Mouse (Mus musculus): ENCODE data around the gene Evc2.
A peak's percentile ranks its signal among the peaks of the same experiment; 100 is the strongest.

Gene Evc2

DNA sequence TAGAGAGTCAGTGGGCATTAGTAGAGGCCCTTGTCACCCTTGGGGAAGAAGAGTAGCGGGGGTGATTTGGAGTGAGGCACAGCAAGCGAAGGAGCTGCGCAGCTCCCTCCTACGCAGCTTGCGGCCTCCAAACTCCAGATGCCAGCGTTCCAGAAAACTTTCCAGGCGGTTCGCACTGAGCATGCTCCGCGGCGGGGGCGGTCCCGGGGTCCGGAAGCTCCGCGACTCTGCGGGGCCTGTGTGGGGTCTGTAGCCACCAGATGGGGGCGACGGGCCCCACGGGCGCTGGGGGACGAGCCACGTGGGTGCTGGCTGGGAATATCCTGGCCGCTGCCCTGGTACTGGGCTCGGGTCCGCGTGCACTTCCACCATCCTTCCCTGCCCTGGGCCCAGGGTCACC, at the start of gene Evc2:
Gene Evc2 (plus strand): TSS at position 212 of the 400 bp plus-strand sequence.
- peak; percentile 8 to 14 for DNase-seq

DNA sequence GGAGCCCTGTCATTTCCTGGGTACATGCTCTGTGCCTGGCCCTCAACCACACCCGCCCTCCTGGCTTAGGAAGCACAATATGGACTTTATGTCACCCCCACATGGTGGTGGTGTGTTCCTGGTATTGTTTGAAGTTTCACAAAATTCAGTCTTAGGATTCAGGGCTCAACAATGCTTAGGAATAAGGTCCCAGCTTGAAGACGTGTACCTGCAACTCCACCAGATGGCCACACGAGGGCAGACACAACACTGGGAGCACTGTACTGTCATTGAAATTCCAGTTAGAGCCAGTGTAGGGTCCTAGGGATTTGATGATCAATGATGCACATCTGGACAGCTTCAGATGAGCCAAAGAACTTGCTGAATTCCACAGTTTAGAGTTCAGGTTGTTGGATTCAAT, 49.1 kb upstream of the Evc2 start:
- DNase-seq = peak; percentile 61

DNA sequence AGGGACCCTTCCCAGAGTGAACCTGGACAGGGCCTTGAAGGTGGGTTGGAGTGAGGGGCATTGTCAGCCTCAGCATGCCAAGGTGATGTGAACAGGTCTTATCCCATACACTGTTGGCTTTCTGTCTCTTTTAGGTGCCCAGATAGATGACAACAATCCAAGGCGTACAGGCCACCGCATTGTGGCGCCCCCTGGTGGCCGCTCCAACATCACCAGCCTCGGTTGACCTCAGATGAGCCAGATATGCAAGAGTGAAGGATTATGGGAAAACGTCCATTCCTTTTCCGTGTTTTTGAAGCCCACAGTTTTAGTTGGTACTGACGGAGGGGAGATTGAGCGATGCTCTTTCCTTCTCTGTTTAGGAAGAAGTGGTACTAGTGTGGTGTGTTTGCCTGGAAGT, 47.3 kb upstream of the Evc2 start:
- peak in 1 of 2 experiments; percentile 53 for DNase-seq

DNA sequence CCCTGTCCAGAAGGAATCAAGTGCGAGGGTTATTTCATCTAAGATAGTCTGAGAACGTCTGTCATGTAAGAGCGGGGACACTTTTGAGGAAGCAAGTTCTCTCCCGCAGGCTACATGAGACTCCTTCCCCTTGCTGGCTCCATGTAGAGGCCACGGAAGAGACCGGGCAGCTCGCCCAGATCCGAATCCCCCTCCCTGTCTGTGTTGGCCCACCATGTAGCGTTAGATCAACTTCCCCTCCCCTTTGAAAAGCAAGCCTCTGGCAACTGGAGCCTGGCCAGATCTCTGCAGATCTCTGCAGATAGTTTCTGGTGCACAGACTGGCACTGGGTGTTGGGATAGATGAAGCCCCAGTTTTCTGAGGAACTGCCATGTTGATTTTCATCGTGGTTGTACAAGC, 41.6 kb upstream of the Evc2 start:
- no peak for DNase-seq

DNA sequence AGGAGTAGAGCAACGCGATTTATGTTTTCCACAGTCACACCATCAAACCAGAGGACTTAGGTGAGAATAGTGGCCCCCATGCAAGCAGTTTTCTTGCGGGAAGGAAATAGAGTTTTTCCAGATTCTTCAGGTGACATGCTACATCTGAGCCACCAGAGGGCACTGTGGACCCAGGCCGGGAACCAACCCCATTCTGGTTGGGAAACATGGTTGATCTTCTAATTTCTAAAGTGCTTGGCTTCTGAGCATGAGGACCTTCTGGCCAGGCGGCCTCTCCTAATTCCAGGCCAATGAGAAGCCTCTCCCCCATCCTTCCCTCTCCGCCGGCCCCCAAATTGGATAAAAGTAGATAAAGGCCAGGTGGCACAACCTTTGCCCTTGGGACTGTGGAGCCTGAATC, 39.9 kb upstream of the Evc2 start:
- peak; percentile 18 to 58 for DNase-seq

DNA sequence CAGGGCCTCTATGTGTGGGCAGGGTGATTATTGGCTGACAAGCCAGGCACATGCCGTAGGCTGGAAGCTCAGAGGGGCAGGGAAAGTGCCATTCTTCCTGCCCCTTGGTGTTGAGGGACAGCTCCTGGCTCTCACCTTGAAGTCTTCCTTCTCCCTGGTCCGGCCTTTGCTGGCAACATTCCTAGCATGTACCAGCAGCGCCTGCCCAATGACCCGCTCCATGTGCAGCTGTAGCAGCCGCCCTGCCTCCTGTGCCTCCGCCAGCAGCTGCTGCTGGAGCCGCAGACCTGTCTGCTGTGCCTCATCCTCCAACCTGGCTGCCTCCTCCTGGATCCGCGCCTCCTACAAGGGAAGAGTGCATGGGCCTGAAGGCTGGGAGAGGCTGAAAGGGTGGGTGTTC, 28.3 kb upstream of the Evc2 start:
- DNase-seq = no peak

DNA sequence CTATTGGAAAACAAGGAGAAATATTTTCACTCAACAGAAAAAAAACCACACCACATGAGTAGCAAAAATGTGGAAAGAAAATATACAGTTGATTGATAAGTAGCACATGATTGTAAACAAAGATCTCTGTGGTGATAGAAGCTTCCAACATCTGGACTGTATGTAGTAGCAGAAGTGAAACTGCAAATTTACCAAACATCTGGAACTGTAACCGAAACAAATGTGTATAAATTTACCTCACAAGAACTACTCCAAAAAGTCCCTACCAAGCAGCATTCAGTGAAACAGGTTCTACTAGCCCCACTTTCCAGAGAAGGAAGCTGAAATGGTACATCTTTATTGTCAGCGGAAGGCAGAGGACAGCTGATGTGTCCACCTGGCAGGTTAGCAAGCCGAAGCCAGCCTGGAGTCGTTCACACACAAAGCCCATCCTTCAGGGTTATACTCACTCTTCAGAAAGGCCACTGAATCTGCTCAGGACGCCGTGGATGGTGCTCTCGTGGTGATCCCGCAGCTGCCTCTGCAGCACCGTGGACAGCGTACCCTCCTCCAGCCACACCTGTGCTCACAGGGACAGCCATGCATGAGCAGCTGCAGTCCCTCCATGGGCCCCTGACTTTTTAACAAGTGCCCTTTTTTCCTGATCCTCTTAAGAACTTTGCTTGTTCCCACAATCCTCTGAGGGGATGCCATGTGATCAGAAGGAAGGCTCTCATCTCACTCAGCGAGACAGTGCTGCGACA, 25.1 kb upstream of the Evc2 start:
- DNase-seq = no peak

DNA sequence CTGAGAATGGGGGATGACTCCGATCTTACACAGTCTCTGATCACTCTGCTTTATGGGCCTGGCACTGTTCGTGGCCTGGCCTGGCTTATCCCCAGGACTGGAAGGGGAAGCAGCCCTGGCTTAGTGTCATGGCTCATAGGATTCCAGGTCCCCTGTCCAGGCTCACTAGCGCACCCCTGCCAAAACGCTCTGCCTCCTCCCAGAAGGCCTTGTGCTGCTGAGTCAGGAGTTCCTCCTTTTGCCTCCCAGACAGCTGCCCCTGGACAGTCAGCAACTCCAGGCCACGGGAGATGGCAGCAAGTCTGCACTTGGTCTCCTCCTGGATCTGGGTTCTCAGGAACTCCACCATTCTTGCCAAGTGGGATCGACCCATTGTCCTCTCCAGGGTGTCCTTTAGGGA, 19.6 kb upstream of the Evc2 start:
- DNase-seq = no peak

DNA sequence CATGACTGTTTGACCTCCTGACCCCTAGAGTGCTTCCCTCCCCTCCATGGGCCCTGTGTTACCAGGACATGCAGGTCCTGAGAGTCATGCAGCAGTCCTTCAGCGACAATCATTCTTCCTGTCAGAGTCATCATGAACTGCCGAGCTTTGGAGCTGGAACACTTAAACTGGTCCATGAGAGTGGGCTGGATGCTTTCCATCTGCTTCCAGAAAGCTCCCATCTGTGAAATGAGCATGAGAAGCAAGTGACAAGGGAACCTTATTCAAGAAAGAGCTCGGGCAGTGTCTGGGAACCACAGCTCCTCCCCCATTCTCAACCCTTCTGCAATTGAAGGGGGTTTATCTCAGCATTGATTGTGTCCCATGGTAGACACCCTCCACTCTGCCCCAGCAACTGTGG, 18.1 kb upstream of the Evc2 start:
- DNase-seq = no peak

DNA sequence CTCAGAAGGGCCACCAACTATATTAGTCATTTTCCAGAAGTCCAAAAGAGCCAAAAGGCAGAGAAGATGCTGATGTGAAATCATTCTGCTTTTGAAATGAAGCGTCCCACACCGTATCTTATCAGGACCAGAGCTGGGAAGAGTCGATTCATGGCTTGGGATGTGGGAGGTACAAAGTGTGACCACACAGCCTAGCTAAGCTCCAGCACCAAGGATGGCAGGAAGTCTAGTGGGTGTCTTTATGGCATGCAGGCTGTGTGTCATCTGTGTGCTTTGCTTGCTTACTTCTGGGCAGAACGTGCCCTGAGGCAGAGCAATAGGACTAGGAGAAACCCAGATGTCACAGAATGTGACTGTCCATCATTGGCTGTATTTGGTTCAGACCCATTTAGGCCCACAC, 17.5 kb upstream of the Evc2 start:
- no peak for DNase-seq

DNA sequence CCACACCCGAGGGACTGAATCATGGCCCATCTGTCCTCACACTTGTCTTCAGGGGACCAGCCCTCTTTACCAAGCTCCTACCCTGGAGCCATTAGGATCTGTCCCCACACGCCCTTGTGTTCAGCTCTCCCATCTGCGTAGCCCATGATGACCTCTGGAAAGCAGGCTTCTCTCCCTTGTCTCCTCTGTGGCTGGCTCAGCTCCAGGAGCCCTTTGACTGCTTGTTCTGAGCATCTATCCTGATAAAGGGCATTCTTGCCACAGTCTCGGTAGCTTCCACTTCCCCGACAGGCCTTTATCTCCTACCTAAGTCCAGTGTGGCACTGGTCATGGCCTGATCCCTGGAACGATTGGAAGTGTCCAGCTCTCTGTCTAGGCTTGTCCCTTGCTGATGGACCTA, 11.6 kb upstream of the Evc2 start:
- no peak for DNase-seq

DNA sequence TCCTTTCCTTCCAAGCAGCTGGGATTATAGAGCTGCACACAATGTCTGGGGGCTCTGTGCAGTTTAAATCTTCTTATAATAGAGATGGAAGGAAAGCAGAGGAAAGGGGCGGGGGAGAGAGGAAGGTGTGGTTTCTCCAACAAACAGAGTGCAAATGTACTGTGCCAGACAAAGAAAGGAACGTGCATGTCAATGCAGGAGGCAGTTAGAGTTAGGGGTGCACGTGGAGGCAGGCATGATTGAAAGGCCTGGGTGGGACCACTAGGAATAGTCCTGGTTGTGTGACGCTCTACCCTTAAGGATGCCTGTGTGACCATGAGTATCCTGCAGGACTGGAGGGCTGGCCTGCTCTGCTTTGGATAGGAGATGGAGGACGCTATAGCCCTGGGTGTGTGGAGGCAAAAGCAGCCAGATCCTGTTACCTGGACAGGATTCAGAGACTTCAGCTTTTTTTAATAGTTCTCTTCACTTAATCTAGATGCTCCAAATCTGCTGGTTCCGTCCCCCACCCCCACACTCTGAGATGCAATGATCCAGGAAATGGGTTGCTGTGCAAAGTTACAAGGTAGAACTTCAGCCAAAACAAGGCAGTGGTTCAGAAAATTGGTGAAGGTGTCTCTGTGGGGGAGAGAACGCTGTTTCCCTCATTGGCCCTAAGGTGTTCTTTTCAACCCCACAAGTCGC, 7.7 kb upstream of the Evc2 start:
- DNase-seq = no peak

DNA sequence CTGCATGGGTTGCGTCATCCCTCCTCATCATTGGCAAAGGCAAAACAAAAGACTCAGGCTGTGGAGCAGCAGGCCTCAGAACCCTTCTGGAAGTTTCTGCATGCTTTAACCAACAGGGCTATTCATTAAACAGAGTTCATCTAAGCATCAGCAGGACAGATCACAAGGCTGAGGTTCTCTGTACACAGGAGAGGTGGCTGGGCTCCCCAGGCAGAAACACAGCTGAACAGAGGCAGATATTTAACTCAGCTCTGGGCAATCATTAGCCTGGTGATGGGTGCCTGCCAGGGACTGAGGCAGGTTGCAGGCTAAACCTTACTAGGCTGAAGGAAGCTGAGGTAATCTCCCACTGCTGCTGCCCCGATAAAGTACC, 7.2 kb upstream of the Evc2 start:
- DNase-seq = no peak

DNA sequence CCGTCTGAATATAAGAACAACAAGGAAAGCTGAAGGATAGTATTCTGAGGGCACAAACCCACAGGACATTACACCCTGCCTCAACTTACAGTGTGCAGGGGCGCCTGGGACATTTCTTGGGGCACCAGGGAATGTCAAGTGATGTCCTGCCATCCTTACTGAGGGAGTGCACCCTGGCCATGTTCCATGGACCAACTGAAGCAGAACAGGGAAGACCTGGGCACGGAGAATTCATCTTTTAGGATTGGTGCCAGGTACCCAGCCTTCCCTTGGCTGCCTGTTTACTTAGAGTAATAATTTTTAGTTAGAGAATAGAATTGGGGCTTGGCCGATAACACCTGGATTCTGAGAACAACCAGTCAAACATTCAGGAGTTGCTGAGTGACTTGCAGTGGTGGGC, 6.2 kb upstream of the Evc2 start:
- no peak for DNase-seq

DNA sequence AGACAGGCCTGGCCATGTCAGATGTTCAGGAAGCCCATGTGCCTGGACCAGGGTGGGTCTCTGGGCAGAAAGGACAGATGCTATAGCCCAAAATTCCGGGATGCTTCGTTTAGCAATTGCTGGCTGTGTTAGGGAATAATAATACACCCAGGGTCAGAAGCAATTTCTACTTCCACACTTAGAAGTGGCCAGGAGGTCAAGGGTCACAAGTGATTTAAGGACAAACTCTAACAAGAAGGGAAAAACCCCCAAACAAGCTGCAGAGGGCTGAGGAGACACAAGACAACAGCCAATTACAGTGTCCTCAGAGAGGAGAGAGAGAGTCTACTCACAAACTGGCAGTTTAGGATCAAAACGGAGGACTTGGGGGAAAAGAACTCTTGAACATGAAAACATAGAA, 3.2 kb upstream of the Evc2 start:
- DNase-seq = no peak

DNA sequence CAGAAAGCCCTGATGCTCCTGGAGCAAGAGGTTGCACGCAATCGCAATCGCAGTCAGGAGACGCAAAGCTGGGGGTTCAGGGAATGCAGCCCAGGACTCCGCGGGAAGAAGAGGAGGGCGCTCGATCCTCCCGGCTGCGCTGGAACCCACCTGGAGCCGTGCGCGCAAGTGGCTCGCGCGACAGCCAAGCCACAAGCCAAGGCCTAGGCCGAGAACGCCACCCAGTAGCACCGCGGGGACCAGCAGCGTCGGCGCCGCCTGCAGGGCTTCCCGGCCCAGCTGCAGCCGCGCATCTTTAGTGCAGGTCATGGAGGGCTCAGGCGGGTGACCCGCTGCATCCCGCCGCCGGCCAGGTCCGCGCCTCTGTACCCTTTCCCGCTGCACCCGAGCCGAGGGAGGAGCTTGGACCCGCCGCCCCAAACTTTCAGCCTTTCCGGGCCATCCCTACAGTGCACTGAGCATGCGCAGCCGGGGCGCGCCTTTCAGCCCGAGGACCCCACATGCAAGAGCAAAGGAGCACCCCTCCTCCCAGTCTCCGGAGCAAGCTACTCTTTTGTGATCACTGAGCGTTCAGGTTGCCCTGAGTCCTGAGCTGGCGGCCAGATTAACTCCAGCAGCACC, 1.7 kb upstream of the Evc2 start, which contains the start of gene Evc:
Gene Evc (minus strand): TSS at position 410 of the 621 bp plus-strand sequence.
- DNase-seq = peak; percentile 11 to 18

DNA sequence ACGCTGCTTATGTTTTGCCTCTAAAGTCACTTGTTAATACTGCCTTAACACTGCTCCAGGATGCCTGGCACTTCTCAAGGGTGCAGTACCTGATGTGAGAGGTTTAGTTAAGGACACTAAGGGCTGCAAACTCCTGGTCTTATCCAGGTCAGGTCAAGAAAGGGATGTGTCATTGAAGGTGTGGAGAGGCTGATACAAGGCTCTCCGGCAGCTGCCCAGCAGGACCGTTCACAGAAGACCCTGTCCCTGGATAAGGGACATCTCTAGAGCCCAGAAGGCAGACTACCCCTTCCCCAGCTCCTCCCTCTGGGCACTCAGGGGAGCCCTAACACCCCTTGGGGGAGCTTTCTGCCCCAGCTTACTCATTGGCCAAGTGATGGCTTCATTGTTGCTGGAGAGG, 603 bp upstream of the Evc2 start:
- no peak for DNase-seq

DNA sequence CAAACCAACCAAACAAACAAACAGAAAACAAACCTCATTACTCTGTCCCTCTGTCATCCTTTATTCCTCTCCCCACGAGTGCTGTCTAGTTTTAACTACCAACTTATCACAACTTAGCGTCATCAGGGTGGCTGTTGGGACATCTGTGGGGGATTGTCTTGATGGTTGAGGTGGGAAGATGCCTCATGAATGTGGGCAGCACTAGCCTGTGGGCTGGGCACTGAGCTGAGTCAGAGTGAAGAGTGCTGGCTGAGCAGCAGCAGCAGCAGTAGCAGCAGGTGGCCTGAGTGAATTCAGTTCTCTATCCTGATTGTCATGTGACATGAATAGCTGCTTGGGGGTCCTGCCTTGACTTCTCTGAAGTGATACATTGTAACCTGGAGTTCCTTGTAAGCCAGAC, 5.7 kb downstream of the Evc2 start:
- no peak for DNase-seq

DNA sequence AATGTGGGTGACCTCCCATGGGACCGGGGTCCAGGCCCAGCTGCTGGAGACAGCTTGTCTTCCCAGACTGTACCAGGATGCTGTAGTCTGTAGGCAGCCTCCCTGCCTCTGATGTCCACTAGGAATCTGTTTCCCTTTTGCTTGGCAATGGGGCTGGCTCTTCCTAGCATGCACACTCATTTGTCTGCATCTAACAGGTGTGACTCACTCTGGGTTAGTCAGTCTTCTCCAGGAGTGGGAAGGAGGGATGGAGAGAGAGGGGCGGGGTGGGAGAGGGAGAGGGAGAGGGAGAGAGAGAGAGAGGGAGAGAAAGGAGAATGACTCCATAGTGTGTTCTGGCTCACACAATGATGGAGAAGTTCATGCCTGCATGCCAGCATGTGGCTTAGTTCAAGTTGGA, 13.5 kb downstream of the Evc2 start:
- no peak for DNase-seq

DNA sequence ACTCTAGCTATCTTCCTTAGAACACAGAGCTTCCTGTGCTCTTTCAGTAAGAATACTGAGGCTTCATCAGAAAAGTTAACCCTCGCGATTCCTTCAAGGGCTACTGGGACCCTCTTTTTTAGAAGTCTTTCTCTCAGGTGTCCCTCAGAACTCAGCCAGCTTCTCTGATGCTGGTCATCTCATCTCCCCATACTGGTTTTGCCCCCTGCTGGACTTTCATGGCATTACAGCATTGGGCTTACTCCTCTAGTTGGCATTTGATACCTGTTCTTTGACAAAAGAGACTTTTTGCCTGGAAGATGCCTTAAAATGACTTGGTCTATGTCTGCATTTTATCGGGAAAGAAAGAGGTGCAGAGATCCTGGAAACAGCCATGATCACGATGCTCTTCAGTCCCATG, 16.1 kb downstream of the Evc2 start:
- peak; percentile 35 to 49 for DNase-seq

DNA sequence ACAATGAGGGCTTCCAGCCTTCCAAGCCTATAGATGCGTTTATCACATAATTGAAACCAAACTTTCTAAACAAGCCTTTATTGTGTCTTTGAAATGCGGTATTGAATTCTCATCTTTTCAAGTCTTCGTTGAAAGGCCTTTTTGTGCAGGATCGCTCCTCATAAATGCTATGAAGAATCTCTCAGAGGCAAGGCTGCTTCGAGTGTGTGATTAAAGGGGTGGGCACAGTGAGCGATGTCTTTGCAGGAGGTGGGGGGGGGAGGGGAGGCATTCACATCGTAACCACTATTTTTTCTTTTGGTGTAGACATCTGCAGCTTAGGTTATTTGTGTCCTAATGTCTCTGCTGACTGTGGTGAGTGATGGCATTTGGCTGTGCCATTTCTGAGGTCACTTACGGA, 17.7 kb downstream of the Evc2 start:
- DNase-seq = no peak

DNA sequence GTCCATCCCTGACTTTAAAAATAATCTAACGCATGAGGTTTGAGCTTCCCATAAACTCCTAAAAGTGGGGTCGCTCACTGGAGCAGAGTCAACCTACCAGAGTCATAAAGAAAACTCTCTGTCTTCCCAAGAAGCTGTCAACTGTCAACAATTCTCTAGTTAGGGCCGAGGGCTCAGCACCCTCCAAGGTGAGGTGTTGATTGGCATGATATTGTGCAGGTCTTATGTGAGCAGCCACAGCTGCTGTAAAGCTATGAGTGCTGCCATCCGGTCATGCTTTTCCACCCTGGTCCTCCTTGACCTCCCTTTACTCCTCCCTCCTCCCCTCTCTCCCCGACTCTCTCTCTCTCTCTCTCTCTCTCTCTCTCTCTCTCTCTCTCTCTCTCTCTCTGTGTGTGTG, 24.3 kb downstream of the Evc2 start:
- no peak for DNase-seq

DNA sequence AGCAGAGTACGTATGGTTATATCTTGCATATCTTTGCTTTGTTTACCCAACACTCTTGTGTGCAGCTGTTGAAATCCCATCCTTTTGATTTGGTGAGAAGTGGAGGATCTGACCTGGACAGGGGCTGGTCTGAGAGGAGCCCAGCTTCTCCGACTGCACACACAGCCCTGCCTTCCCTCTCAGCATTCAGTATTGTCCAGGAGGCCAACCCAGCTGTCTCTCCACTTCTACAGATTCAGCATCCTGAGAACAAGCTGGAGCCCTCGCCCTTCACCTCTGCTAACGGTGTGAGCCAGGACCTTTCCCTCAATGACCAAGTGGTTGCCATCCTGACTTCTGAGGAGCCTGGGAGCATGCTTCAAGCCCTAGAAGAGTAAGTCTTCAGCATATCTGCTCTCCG, 25.0 kb downstream of the Evc2 start:
- DNase-seq = no peak

DNA sequence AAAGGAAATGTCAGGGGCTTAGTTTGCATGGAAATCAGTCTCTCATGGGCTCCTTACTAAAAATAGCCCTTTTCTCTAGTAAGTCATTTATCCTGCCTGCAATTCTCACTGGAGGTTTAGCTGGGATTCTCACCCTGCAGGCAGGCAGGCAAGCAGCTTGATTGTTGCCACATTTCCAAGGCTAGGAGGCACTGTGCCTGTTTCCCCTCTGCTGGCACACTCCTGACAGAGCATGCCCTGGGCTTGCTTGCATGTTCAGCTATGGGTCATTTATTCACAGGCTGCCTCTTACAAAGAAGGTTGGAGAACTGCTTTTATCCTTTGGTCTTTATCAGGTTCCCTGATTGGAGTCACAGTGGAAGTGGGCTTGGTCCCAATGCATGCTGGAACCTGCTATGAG, 27.5 kb downstream of the Evc2 start:
- DNase-seq = no peak
